Mouse (Mus musculus): ENCODE results near the gene Srgap1. TPM values are rescaled to one million over a fixed set of nuclear protein-coding genes. Genes with fewer than 3 reads are reported as not detected.

Gene Srgap1
- polyA plus RNA-seq (2015; fragmentation: Nextera tagmentation; extraction: Ambion mirVana): 7.4 and 11.8 TPM in 2 replicates

DNA sequence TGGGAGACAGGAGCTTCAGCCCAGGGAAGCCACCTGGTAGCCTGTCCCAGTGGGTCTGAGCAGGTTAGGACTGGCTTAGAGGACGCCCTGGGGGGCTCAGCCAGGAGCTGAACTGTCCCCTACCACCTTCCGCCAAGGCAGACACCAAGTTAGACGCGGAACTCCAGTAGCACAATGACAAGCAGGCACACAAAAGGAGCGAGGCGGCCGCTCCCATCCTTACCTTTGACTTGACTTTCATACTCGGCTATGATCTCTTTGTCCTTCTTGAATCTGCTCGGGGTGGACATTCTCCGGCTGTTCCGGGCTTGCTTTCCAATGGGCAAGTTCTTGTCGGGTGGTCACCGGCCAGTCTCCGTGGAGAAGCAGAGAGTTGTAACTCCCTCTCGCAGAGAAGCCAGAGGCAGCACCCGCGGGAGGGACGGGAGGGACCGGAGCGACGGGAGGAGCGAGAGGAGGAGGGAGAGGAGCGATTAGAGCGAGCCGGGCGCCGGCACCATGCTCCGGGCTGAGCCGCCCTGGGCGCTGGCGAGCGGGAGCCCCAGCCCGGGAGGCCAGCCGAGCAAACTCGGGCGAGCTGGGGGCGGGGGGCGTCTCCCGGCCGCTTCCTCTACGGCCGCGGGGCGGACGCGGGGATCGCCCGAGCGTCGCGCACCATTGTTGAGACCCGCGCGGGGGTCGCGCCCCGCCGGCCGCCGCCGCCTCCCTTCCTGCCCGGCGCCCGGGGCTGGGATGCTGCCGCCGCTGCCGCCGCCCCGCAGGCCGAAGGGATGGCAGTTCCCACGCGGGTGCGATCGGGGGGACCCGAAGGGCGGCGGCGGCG lies at the start of gene Srgap1:
TSS of gene Srgap1 (minus strand) at position 412 of the 823 bp plus-strand sequence.
- Histone ChIP-seq H3K27ac (ENCODE audit: low read length) (peak within 1 kb of the TSS; percentile 66), H3K9me3 (ENCODE audit: low read length) (no peaks in the 10 kb centered on the region), H3K9ac (replicated peaks; ENCODE audit: low read depth) (peak within 1 kb of the TSS; percentile 68), H3K36me3 (ENCODE audit: insufficient read depth, low read length) (no peaks in the 10 kb centered on the region), H3K4me3 (ENCODE audit: low read depth, low read length) (peak within 1 kb of the TSS; percentile 74), H3K27me3 (replicated peaks; ENCODE audit: insufficient read depth, low read length) (no peaks in the 10 kb centered on the region), H3K4me1 (ENCODE audit: insufficient read depth, low read depth, low read length) (peaks cover 5% of the 10 kb centered on the region; the same call in 1 of the 2 replicates), H3K4me2 (replicated peaks; ENCODE audit: low read depth, low read length) (peak within 1 kb of the TSS; percentile 82)
- TF ChIP-seq CTCF (IDR thresholded peaks at IDR 0.05) (no peak), EP300 (IDR thresholded peaks at IDR 0.05) (no peak)
- WGBS: under 1% methylated on average over 33 of the region's 79 CpGs
- DNase-seq (ENCODE audit: low spot score) (peak; percentile 66), ATAC-seq (peak; percentile 77)

DNA sequence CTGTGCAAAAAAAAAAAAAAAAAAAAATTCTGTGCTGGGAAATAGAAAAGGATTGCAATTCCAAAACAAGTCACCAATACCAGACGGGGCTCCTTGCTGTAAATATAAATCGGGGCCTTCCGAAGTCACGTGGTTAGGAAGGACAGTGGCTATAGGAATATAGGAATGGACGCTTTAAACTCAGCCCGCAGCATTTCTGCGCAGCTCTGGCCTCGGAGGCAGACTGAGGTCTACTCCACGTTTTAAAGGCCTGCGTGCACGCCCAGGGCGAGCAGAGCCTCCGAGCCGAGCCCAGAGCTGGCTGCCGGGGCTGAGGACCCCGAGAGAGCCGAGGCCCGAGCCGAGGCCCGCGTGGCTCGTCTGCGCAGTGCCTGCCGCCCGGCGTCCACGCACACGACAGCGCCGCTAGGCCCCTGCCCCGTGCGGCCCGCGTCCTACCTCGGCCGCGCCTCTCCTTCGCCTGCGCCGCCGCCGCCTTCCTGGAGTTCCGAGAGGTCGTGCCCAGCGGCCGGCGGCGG lies 49.4 kb upstream of the Srgap1 start:
- TF ChIP-seq EP300 (IDR thresholded peaks at IDR 0.05) (no peak), CTCF (IDR thresholded peaks at IDR 0.05) (no peak)
- Histone ChIP-seq H3K4me2 (replicated peaks; ENCODE audit: low read depth, low read length) (peak overlapping the region; percentile 94), H3K36me3 (ENCODE audit: insufficient read depth, low read length) (no peaks in the 10 kb centered on the region), H3K9ac (replicated peaks; ENCODE audit: low read depth) (peak overlapping the region; percentile 76), H3K4me1 (ENCODE audit: insufficient read depth, low read depth, low read length) (0 out of 2 replicates have a peak, but pooled peaks cover 4% of the 10 kb centered on the region), H3K27me3 (replicated peaks; ENCODE audit: insufficient read depth, low read length) (no peaks in the 10 kb centered on the region), H3K4me3 (ENCODE audit: low read depth, low read length) (peak overlapping the region; percentile 71), H3K9me3 (ENCODE audit: low read length) (no peaks in the 10 kb centered on the region), H3K27ac (ENCODE audit: low read length) (peak overlapping the region; percentile 91)
- WGBS: under 1% methylated on average over 28 of the region's 48 CpGs
- ATAC-seq: peak; percentile 74
- peak; percentile 64 for DNase-seq (ENCODE audit: low spot score)

DNA sequence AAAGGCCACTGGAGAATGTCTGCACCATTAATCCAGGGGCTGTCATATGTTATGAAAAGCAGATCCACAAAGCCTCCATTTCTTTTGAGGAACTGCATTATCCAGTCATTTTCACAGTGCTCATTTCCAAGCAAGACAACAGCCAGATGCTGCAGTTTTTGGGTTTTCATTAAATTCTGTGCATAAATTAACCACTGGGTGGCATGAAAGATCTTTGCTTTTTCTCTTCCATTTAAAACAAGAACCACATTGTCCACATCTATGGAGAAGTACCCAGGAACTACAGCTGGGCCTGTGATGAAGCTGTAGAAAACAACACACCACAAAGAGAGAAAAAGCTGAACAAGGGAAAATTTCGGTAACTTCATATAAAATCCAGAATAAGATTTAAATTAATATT lies 43.4 kb upstream of the Srgap1 start:
- Histone ChIP-seq H3K4me2 (replicated peaks; ENCODE audit: low read depth, low read length) (no peak overlapping the region), H3K4me3 (ENCODE audit: low read depth, low read length) (no peak overlapping the region), H3K27me3 (replicated peaks; ENCODE audit: insufficient read depth, low read length) (no peaks in the 10 kb centered on the region), H3K4me1 (ENCODE audit: insufficient read depth, low read depth, low read length) (no peaks in the 10 kb centered on the region), H3K27ac (ENCODE audit: low read length) (no peak overlapping the region), H3K9me3 (ENCODE audit: low read length) (no peaks in the 10 kb centered on the region), H3K36me3 (ENCODE audit: insufficient read depth, low read length) (peaks cover 12% of the 10 kb centered on the region), H3K9ac (replicated peaks; ENCODE audit: low read depth) (no peak overlapping the region)
- 95% methylated on average over 1 of the region's 1 CpGs for WGBS
- DNase-seq (ENCODE audit: low spot score): no peak
- TF ChIP-seq EP300 (IDR thresholded peaks at IDR 0.05): no peak
- TF ChIP-seq CTCF (IDR thresholded peaks at IDR 0.05): 0 out of 2 replicates have a peak, but pooled peaks have one; percentile 8
- no peak for ATAC-seq

DNA sequence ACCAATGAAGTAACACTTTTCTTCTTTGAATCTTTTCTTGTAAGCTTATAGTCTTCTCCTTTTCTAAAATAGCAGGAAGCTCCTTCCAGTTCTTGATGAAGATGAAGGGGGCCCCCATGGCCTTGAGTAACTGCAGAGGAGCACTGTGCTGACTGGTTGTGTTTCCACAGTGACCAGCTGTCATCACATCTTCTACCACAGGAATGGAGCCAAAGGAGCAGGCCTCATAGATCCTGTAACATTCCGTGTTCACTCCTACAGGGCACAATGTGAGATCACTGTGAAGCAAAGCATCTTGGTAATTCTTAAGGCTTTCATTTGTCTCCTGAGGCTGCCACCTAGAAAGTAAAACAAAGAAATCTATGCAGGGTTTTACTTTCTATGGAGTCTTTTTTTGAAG lies 34.2 kb upstream of the Srgap1 start:
- no peak overlapping the region for H3K9ac ChIP-seq (replicated peaks; ENCODE audit: low read depth)
- no peaks in the 10 kb centered on the region for H3K4me1 ChIP-seq (ENCODE audit: insufficient read depth, low read depth, low read length)
- H3K27me3 ChIP-seq (replicated peaks; ENCODE audit: insufficient read depth, low read length): no peaks in the 10 kb centered on the region
- no peak overlapping the region for H3K4me3 ChIP-seq (ENCODE audit: low read depth, low read length)
- no peaks in the 10 kb centered on the region for H3K36me3 ChIP-seq (ENCODE audit: insufficient read depth, low read length)
- 82% methylated on average over 1 of the region's 1 CpGs for WGBS
- DNase-seq (ENCODE audit: low spot score): no peak
- no peak for TF ChIP-seq EP300 (IDR thresholded peaks at IDR 0.05)
- no peak for TF ChIP-seq CTCF (IDR thresholded peaks at IDR 0.05)
- no peak for ATAC-seq
- H3K4me2 ChIP-seq (replicated peaks; ENCODE audit: low read depth, low read length): no peak overlapping the region
- no peaks in the 10 kb centered on the region for H3K9me3 ChIP-seq (ENCODE audit: low read length)
- H3K27ac ChIP-seq (ENCODE audit: low read length): no peak overlapping the region

DNA sequence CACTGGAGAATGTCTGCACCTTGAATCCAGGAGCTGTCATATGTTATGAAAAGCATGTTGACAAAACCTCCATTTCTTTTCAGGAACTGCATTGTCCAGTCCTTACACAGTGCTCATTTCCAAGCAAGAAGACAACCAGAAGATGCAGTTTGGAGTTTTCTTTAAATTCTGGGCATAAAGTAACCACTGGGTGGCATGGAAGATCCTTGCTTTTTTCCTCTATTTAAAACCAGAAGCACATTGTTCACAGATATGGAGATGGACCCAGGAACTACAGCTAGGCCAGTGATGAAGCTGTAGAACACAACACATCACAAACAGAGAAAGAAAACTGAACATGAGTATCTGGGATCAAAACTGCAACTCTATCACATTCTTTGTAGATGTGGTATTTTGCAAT lies 22.0 kb upstream of the Srgap1 start:
- Histone ChIP-seq H3K27ac (ENCODE audit: low read length) (no peak overlapping the region), H3K4me1 (ENCODE audit: insufficient read depth, low read depth, low read length) (no peaks in the 10 kb centered on the region), H3K4me2 (replicated peaks; ENCODE audit: low read depth, low read length) (no peak overlapping the region), H3K9me3 (ENCODE audit: low read length) (no peaks in the 10 kb centered on the region), H3K4me3 (ENCODE audit: low read depth, low read length) (no peak overlapping the region), H3K36me3 (ENCODE audit: insufficient read depth, low read length) (no peaks in the 10 kb centered on the region), H3K9ac (replicated peaks; ENCODE audit: low read depth) (no peak overlapping the region), H3K27me3 (replicated peaks; ENCODE audit: insufficient read depth, low read length) (no peaks in the 10 kb centered on the region)
- no peak for DNase-seq (ENCODE audit: low spot score)
- no peak for ATAC-seq
- TF ChIP-seq CTCF (IDR thresholded peaks at IDR 0.05): peak; percentile 13; the same call in 1 of the 2 replicates
- no peak for TF ChIP-seq EP300 (IDR thresholded peaks at IDR 0.05)

DNA sequence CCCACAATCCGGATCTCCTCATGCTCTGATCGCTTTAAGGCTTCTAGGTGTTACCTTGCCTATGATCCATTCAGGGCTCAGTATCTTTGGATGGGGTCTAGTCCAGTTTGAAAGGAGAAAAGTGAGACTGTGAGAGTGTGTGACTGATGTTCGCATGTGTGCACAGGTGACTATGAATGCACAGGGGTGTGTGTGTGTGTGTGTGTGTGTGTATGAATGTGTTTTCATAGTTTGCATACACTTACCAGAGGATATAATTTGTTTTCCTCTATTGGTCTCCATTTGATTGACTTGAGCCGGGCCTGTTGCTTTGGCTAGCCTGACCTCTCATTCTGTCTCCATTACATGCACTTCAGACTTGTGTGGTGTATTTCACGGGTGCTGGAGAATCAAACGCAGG lies 8.7 kb upstream of the Srgap1 start:
- H3K9ac ChIP-seq (replicated peaks; ENCODE audit: low read depth): no peak overlapping the region
- H3K27ac ChIP-seq (ENCODE audit: low read length): no peak overlapping the region
- 89% methylated on average over 6 of the region's 6 CpGs for WGBS
- ATAC-seq (no peak), DNase-seq (ENCODE audit: low spot score) (no peak)
- H3K9me3 ChIP-seq (ENCODE audit: low read length): no peaks in the 10 kb centered on the region
- no peaks in the 10 kb centered on the region for H3K4me1 ChIP-seq (ENCODE audit: insufficient read depth, low read depth, low read length)
- TF ChIP-seq CTCF (IDR thresholded peaks at IDR 0.05) (no peak), EP300 (IDR thresholded peaks at IDR 0.05) (no peak)
- no peaks in the 10 kb centered on the region for H3K27me3 ChIP-seq (replicated peaks; ENCODE audit: insufficient read depth, low read length)
- no peak overlapping the region for H3K4me2 ChIP-seq (replicated peaks; ENCODE audit: low read depth, low read length)
- no peak overlapping the region for H3K4me3 ChIP-seq (ENCODE audit: low read depth, low read length)
- no peaks in the 10 kb centered on the region for H3K36me3 ChIP-seq (ENCODE audit: insufficient read depth, low read length)
